Mouse (Mus musculus) embryonic facial prominence, embryonic 12.5 days (tissue): ENCODE measurements around the gene Duxf3. TPM values are rescaled to one million over a fixed set of nuclear protein-coding genes. Genes with fewer than 3 reads are reported as not detected.
"Not testable (repeated sequence)": the region's sequence is repeated elsewhere in the genome, so short reads cannot be mapped to it uniquely, and the experiment has no call there.

Experiments
- ATAC-seq: fragments of 200-750 bp; cut with Nextera tagmentation; 2 replicates; pipeline ENCODE4 v1.8.0; 2017; ENCODE audit not compliant: insufficient number of reproducible peaks, insufficient read depth, low FRiP score, low TSS enrichment
- H3K27ac ChIP-seq: fragments of 300-500 bp; sonication (generic); 2 replicates; pipeline ENCODE4 v1.5.1; 2016; ENCODE audit warnings: mild to moderate bottlenecking
- H3K27me3 ChIP-seq: fragments of 300-500 bp; sonication (generic); 2 replicates; pipeline ENCODE4 v1.6.1; 2016; ENCODE audit warnings: mild to moderate bottlenecking, moderate library complexity
- H3K36me3 ChIP-seq: fragments of 300-500 bp; sonication (generic); 2 replicates; pipeline ENCODE4 v1.6.1; 2016; ENCODE audit warnings: mild to moderate bottlenecking
- H3K4me1 ChIP-seq: fragments of 300-500 bp; sonication (generic); 2 replicates; pipeline ENCODE4 v1.6.1; 2016
- H3K4me2 ChIP-seq: fragments of 300-500 bp; sonication (generic); replicated peaks from 2 replicates; pipeline ENCODE4 v1.6.1; 2016; ENCODE audit warnings: mild to moderate bottlenecking, moderate library complexity
- H3K4me3 ChIP-seq: fragments of 300-500 bp; sonication (generic); 2 replicates; pipeline ENCODE4 v1.5.1; 2016; ENCODE audit warnings: mild to moderate bottlenecking
- H3K9ac ChIP-seq: fragments of 300-500 bp; sonication (generic); 2 replicates; pipeline ENCODE4 v1.6.1; 2016; ENCODE audit warnings: mild to moderate bottlenecking, moderate library complexity
- H3K9me3 ChIP-seq: fragments of 300-500 bp; sonication (generic); 2 replicates; pipeline ENCODE4 v1.6.1; 2016; ENCODE audit warnings: mild to moderate bottlenecking, moderate library complexity
- WGBS: fragments of 180-500 bp; shearing (Covaris S2); methylation state at CpG from one replicate; pipeline ENCODE4 v1.1.7; 2016; 5-methylcytosine and 5-hydroxymethylcytosine counted together
- polyA plus RNA-seq: library from polyadenylated mRNA; unstranded; fragments of >200 nt; fragmentation: Nextera tagmentation; extraction: Ambion mirVana; gene quantifications from 2 replicates; pipeline ENCODE4 v1.2.1, GENCODE M21; 2016

Gene Duxf3
- polyA plus RNA-seq, 1 experiment from 2014 or later, result not detected

GRCm38 (mm10) chr10:58233054-58233739, 722 bp upstream of the Duxf3 start:
- H3K9me3 ChIP-seq, result peaks cover 19% of the 10 kb centered on the region
- H3K27me3 ChIP-seq, H3K27ac ChIP-seq, H3K4me2 ChIP-seq, H3K4me3 ChIP-seq, H3K36me3 ChIP-seq, H3K9ac ChIP-seq, H3K4me1 ChIP-seq: not testable (repeated sequence)
- peak; percentile 6 for ATAC-seq
- 72% methylated on average over 10 of the region's 10 CpGs for WGBS

GRCm38 (mm10) chr10:58231779-58232640, 465 bp downstream of the Duxf3 start:
- H3K36me3 ChIP-seq, H3K4me2 ChIP-seq, H3K9ac ChIP-seq, H3K27ac ChIP-seq, H3K4me1 ChIP-seq, H3K4me3 ChIP-seq, H3K27me3 ChIP-seq: not testable (repeated sequence)
- peaks cover 16% of the 10 kb centered on the region for H3K9me3 ChIP-seq
- peak; percentile 90 for ATAC-seq
- WGBS, result 87% methylated on average over 35 of the region's 35 CpGs

- WGBS, result 84% methylated on average over 5 of the region's 7 CpGs
- H3K9ac ChIP-seq, H3K27ac ChIP-seq, H3K36me3 ChIP-seq, H3K4me2 ChIP-seq, H3K27me3 ChIP-seq, H3K4me1 ChIP-seq, H3K4me3 ChIP-seq: not testable (repeated sequence)
- H3K9me3 ChIP-seq, result peaks cover 19% of the 10 kb centered on the region
- ATAC-seq, result peak; percentile 42; the same call in 1 of the 2 replicates
Measured at GRCm38 (mm10) chr10:58231088-58231487, 1.4 kb downstream of the Duxf3 start.

GRCm38 (mm10) chr10:58230021-58230420, 2.5 kb downstream of the Duxf3 start:
- WGBS, result 57% methylated on average over 3 of the region's 3 CpGs
- not testable (repeated sequence) for H3K4me1 ChIP-seq, H3K9ac ChIP-seq, H3K36me3 ChIP-seq, ATAC-seq, H3K4me2 ChIP-seq, H3K27ac ChIP-seq, H3K4me3 ChIP-seq, H3K27me3 ChIP-seq
- H3K9me3 ChIP-seq, result peaks cover 19% of the 10 kb centered on the region

DNA sequence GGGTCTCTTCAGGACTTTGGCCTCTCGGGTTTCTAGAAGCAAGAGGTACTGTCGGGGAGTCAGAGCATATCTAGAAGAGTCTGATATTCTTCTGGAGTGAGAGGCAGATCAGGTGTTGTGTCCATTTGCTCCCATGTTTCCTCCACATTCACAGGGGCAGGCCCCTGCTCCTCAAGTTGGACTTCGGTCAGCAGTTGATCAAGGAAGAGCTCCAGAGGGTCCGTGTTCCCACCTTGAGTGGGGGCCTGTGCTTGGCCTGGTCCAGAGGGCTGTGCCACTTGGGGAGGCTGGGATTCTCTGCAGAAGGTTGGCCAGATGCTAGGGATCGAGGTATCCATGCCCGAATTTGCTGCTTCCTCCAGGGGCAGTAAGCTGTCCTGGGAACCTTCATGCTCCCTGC, 4.7 kb downstream of the Duxf3 start:
- not testable (repeated sequence) for H3K4me3 ChIP-seq, H3K27me3 ChIP-seq, H3K4me1 ChIP-seq, H3K4me2 ChIP-seq, H3K27ac ChIP-seq, ATAC-seq, H3K9ac ChIP-seq, H3K36me3 ChIP-seq
- H3K9me3 ChIP-seq, result peaks cover 19% of the 10 kb centered on the region
- 80% methylated on average over 3 of the region's 6 CpGs for WGBS

GRCm38 (mm10) chr10:58226357-58226756, 6.1 kb downstream of the Duxf3 start:
- H3K4me3 ChIP-seq, H3K4me2 ChIP-seq, ATAC-seq, H3K27ac ChIP-seq, H3K9me3 ChIP-seq, H3K27me3 ChIP-seq, H3K9ac ChIP-seq, H3K36me3 ChIP-seq, H3K4me1 ChIP-seq: not testable (repeated sequence)
- 74% methylated on average over 4 of the region's 4 CpGs for WGBS

DNA sequence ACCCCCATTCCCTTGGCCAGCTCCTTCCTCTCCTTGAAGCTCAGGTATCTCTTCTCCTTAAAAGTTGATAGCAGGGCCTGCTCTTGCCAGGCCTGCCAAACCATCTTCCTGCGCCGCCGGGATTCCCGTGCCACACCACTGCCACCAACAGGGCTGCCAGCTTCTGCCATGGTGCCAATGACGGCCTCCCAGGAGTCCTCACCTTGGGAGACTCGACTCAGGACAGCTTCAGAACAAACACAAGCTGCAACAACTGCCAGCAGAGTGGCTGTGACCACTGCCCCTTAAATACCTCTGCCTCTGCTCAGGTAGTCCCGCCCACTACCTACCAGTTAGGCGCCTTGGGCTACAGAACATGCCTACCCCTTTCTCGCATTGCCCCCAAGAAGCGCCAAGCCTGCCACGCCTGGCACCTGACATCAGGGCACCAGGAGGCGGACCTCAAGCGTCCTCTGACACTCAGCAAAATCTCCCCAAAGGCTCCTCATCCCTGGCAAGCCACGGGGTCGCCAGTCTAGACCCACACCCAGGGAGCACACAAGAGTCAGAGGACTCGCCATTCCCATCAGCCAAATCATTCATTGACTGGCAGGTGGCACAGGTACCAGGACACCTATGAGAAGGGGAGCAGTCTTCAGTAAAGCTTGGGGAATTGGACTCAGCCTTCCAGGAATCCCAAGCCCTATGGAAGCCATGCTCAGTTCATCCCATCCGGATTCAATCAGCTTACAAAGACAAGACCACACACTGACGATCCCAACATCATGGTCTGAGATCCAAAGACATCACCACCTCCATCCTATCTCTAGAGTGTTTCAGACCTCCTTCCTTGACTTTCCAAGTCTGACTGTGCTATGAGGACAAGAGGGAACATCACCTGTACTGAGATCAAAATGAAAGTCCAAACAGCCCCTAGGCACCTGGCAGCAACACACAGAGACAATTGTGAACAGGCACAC, 7.4 kb downstream of the Duxf3 start, which contains the start of gene AW822073:
AW822073 (minus strand) TSS at position 104 of the 959 bp plus-strand sequence.
- H3K36me3 ChIP-seq, H3K9me3 ChIP-seq, H3K27me3 ChIP-seq, H3K4me1 ChIP-seq, H3K9ac ChIP-seq, H3K27ac ChIP-seq, ATAC-seq, H3K4me2 ChIP-seq, H3K4me3 ChIP-seq: not testable (repeated sequence)
- 82% methylated on average over 18 of the region's 18 CpGs for WGBS

GRCm38 (mm10) chr10:58223972-58224805, 8.3 kb downstream of the Duxf3 start:
- not testable (repeated sequence) for H3K9ac ChIP-seq, ATAC-seq, H3K27ac ChIP-seq, H3K9me3 ChIP-seq, H3K36me3 ChIP-seq, H3K4me1 ChIP-seq, H3K4me3 ChIP-seq, H3K4me2 ChIP-seq, H3K27me3 ChIP-seq
- WGBS, result 85% methylated on average over 31 of the region's 31 CpGs

DNA sequence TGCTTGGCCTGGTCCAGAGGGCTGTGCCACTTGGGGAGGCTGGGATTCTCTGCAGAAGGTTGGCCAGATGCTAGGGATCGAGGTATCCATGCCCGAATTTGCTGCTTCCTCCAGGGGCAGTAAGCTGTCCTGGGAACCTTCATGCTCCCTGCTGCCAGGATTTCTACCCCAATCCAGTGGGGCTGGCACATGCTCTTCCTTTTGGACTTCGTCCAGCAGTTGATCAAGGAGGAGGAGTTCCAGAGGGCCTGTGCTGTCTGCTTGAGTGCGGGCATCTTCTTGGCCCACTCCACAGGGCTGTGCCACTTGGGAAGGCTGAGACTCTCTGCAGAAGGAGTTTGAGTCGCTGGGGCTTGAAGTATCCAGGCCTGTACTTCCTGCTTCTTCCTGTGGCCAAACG, 9.3 kb downstream of the Duxf3 start:
- not testable (repeated sequence) for ATAC-seq

DNA sequence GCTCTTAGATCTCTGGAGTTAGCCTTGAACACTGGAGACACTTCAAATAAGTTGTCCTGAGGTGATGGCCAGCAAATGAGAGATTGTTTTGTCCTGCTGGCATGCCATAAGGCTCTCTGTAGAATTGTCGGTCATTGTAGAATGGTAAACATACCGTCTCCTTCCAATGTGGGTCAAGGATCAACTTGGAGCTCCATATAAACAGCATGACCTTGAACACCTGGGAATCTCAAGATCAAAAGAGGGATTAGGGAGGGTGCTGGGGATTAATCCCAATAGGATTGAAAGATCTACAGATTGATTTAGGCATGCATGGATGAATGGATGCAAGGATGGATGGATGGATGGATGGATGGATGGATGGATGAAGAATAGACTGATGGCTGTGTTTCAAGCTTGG, 10.9 kb downstream of the Duxf3 start:
- not testable (repeated sequence) for H3K36me3 ChIP-seq, H3K9ac ChIP-seq, H3K4me2 ChIP-seq, H3K4me3 ChIP-seq, H3K27me3 ChIP-seq, H3K27ac ChIP-seq, ATAC-seq, H3K4me1 ChIP-seq
- H3K9me3 ChIP-seq, result peaks cover 12% of the 10 kb centered on the region
- 88% methylated on average over 2 of the region's 2 CpGs for WGBS

More for the DNA sequence above, 9.3 kb downstream of the Duxf3 start:
- H3K27ac ChIP-seq, H3K9ac ChIP-seq, H3K4me1 ChIP-seq, H3K4me3 ChIP-seq, H3K9me3 ChIP-seq, H3K27me3 ChIP-seq, H3K4me2 ChIP-seq, H3K36me3 ChIP-seq: not testable (repeated sequence)
- 88% methylated on average over 4 of the region's 6 CpGs for WGBS

- 86% methylated on average over 6 of the region's 6 CpGs for WGBS
- Histone ChIP-seq H3K4me3 (no peak overlapping the region), H3K9me3 (peaks cover 8% of the 10 kb centered on the region), H3K4me1 (no peaks in the 10 kb centered on the region), H3K9ac (no peak overlapping the region), H3K4me2 (no peak overlapping the region), H3K27me3 (no peaks in the 10 kb centered on the region), H3K36me3 (no peaks in the 10 kb centered on the region), H3K27ac (no peak overlapping the region)
- no peak for ATAC-seq
Measured at GRCm38 (mm10) chr10:58220726-58221125, 11.7 kb downstream of the Duxf3 start.
